Mouse (Mus musculus): ENCODE data around the gene Gbp2b. TPM values are rescaled to one million over a fixed set of nuclear protein-coding genes. Genes with fewer than 3 reads are reported as not detected.
A peak's percentile ranks its signal among the peaks of the same experiment; 100 is the strongest.

Gene Gbp2b
- 0.06 TPM in 1 of 2 replicates, not detected in the other for polyA plus RNA-seq (2015; fragmentation: Nextera tagmentation; extraction: Ambion mirVana)

- no peak for ATAC-seq (ENCODE audit: low read depth)
- Histone ChIP-seq H3K4me1 (replicated peaks; ENCODE audit: control insufficient read depth, insufficient read depth, low read length) (no peaks in the 10 kb centered on the region), H3K27me3 (ENCODE audit: control insufficient read depth, insufficient read depth, low read depth, low read length) (no peaks in the 10 kb centered on the region), H3K36me3 (ENCODE audit: control insufficient read depth, insufficient read depth, low read length) (no peaks in the 10 kb centered on the region), H3K9ac (ENCODE audit: low read length) (no peak within 1 kb of the TSS), H3K9me3 (ENCODE audit: control insufficient read depth, low read length) (no peaks in the 10 kb centered on the region), H3K4me3 (ENCODE audit: low read length) (no peak within 1 kb of the TSS), H3K27ac (ENCODE audit: low read length) (no peak within 1 kb of the TSS), H3K4me2 (ENCODE audit: low read depth, low read length) (no peak within 1 kb of the TSS)
- 63% methylated on average over 1 of the region's 1 CpGs for WGBS
Measured at GRCm38 (mm10) chr3:142594547-142594946, at the start of gene Gbp2b. Gene Gbp2b (plus strand): TSS chr3:142594847.

- WGBS: 69% methylated on average over 3 of the region's 3 CpGs
- H3K4me1 ChIP-seq (replicated peaks; ENCODE audit: control insufficient read depth, insufficient read depth, low read length): no peaks in the 10 kb centered on the region
- H3K9ac ChIP-seq (ENCODE audit: low read length): no peak overlapping the region
- H3K4me3 ChIP-seq (ENCODE audit: low read length): no peak overlapping the region
- H3K36me3 ChIP-seq (ENCODE audit: control insufficient read depth, insufficient read depth, low read length): no peaks in the 10 kb centered on the region
- no peak for ATAC-seq (ENCODE audit: low read depth)
- H3K9me3 ChIP-seq (ENCODE audit: control insufficient read depth, low read length): no peaks in the 10 kb centered on the region
- no peak overlapping the region for H3K27ac ChIP-seq (ENCODE audit: low read length)
- no peak overlapping the region for H3K4me2 ChIP-seq (ENCODE audit: low read depth, low read length)
- no peaks in the 10 kb centered on the region for H3K27me3 ChIP-seq (ENCODE audit: control insufficient read depth, insufficient read depth, low read depth, low read length)
Measured at GRCm38 (mm10) chr3:142546690-142547089, 48.0 kb upstream of the Gbp2b start.

- no peak overlapping the region for H3K27ac ChIP-seq (ENCODE audit: low read length)
- H3K4me2 ChIP-seq (ENCODE audit: low read depth, low read length): no peak overlapping the region
- 81% methylated on average over 3 of the region's 3 CpGs for WGBS
- no peak overlapping the region for H3K4me3 ChIP-seq (ENCODE audit: low read length)
- no peak overlapping the region for H3K9ac ChIP-seq (ENCODE audit: low read length)
- no peaks in the 10 kb centered on the region for H3K36me3 ChIP-seq (ENCODE audit: control insufficient read depth, insufficient read depth, low read length)
- no peaks in the 10 kb centered on the region for H3K4me1 ChIP-seq (replicated peaks; ENCODE audit: control insufficient read depth, insufficient read depth, low read length)
- no peak for ATAC-seq (ENCODE audit: low read depth)
- no peaks in the 10 kb centered on the region for H3K27me3 ChIP-seq (ENCODE audit: control insufficient read depth, insufficient read depth, low read depth, low read length)
- H3K9me3 ChIP-seq (ENCODE audit: control insufficient read depth, low read length): no peaks in the 10 kb centered on the region
Measured at GRCm38 (mm10) chr3:142550052-142550676, 44.5 kb upstream of the Gbp2b start.

- 66% methylated on average over 1 of the region's 1 CpGs for WGBS
- Histone ChIP-seq H3K9ac (ENCODE audit: low read length) (no peak overlapping the region), H3K4me3 (ENCODE audit: low read length) (no peak overlapping the region), H3K9me3 (ENCODE audit: control insufficient read depth, low read length) (no peaks in the 10 kb centered on the region), H3K4me1 (replicated peaks; ENCODE audit: control insufficient read depth, insufficient read depth, low read length) (peaks cover 2% of the 10 kb centered on the region; the same call in 1 of the 2 replicates), H3K36me3 (ENCODE audit: control insufficient read depth, insufficient read depth, low read length) (no peaks in the 10 kb centered on the region), H3K27ac (ENCODE audit: low read length) (no peak overlapping the region), H3K4me2 (ENCODE audit: low read depth, low read length) (no peak overlapping the region), H3K27me3 (ENCODE audit: control insufficient read depth, insufficient read depth, low read depth, low read length) (no peaks in the 10 kb centered on the region)
- no peak for ATAC-seq (ENCODE audit: low read depth)
Measured at GRCm38 (mm10) chr3:142554601-142555000, 40.0 kb upstream of the Gbp2b start.

- H3K4me1 ChIP-seq (replicated peaks; ENCODE audit: control insufficient read depth, insufficient read depth, low read length): peaks cover 7% of the 10 kb centered on the region; the same call in 1 of the 2 replicates
- H3K9me3 ChIP-seq (ENCODE audit: control insufficient read depth, low read length): no peaks in the 10 kb centered on the region
- 75% methylated on average over 11 of the region's 11 CpGs for WGBS
- no peak overlapping the region for H3K4me3 ChIP-seq (ENCODE audit: low read length)
- no peak for ATAC-seq (ENCODE audit: low read depth)
- H3K36me3 ChIP-seq (ENCODE audit: control insufficient read depth, insufficient read depth, low read length): no peaks in the 10 kb centered on the region
- no peak overlapping the region for H3K9ac ChIP-seq (ENCODE audit: low read length)
- no peaks in the 10 kb centered on the region for H3K27me3 ChIP-seq (ENCODE audit: control insufficient read depth, insufficient read depth, low read depth, low read length)
- no peak overlapping the region for H3K27ac ChIP-seq (ENCODE audit: low read length)
- no peak overlapping the region for H3K4me2 ChIP-seq (ENCODE audit: low read depth, low read length)
Measured at GRCm38 (mm10) chr3:142555623-142556022, 39.0 kb upstream of the Gbp2b start.

GRCm38 (mm10) chr3:142559632-142560228 is 34.9 kb upstream of the Gbp2b start, which contains the start of gene Gbp3:
Gene Gbp3 (plus strand): TSS chr3:142560026.
- H3K27me3 ChIP-seq (ENCODE audit: control insufficient read depth, insufficient read depth, low read depth, low read length): no peaks in the 10 kb centered on the region
- peak within 1 kb of the TSS; percentile 49 for H3K4me3 ChIP-seq (ENCODE audit: low read length)
- H3K9me3 ChIP-seq (ENCODE audit: control insufficient read depth, low read length): no peaks in the 10 kb centered on the region
- H3K36me3 ChIP-seq (ENCODE audit: control insufficient read depth, insufficient read depth, low read length): no peaks in the 10 kb centered on the region
- peak within 1 kb of the TSS; percentile 56 for H3K4me2 ChIP-seq (ENCODE audit: low read depth, low read length)
- WGBS: 16% methylated on average over 3 of the region's 3 CpGs
- H3K9ac ChIP-seq (ENCODE audit: low read length): peak within 1 kb of the TSS; percentile 45; the same call in 1 of the 2 replicates
- peak within 1 kb of the TSS; percentile 49 for H3K27ac ChIP-seq (ENCODE audit: low read length)
- ATAC-seq (ENCODE audit: low read depth): peak; percentile 57
- H3K4me1 ChIP-seq (replicated peaks; ENCODE audit: control insufficient read depth, insufficient read depth, low read length): peaks cover 7% of the 10 kb centered on the region; the same call in 1 of the 2 replicates

- peak overlapping the region; percentile 56 for H3K4me2 ChIP-seq (ENCODE audit: low read depth, low read length)
- no peaks in the 10 kb centered on the region for H3K36me3 ChIP-seq (ENCODE audit: control insufficient read depth, insufficient read depth, low read length)
- H3K9ac ChIP-seq (ENCODE audit: low read length): peak overlapping the region; percentile 45; the same call in 1 of the 2 replicates
- peaks cover 7% of the 10 kb centered on the region; the same call in 1 of the 2 replicates for H3K4me1 ChIP-seq (replicated peaks; ENCODE audit: control insufficient read depth, insufficient read depth, low read length)
- H3K9me3 ChIP-seq (ENCODE audit: control insufficient read depth, low read length): no peaks in the 10 kb centered on the region
- H3K4me3 ChIP-seq (ENCODE audit: low read length): peak overlapping the region; percentile 49
- ATAC-seq (ENCODE audit: low read depth): peak; percentile 87
- no peaks in the 10 kb centered on the region for H3K27me3 ChIP-seq (ENCODE audit: control insufficient read depth, insufficient read depth, low read depth, low read length)
- peak overlapping the region; percentile 49 for H3K27ac ChIP-seq (ENCODE audit: low read length)
- WGBS: 3% methylated on average over 12 of the region's 12 CpGs
Measured at GRCm38 (mm10) chr3:142560296-142560948, 34.2 kb upstream of the Gbp2b start.

DNA sequence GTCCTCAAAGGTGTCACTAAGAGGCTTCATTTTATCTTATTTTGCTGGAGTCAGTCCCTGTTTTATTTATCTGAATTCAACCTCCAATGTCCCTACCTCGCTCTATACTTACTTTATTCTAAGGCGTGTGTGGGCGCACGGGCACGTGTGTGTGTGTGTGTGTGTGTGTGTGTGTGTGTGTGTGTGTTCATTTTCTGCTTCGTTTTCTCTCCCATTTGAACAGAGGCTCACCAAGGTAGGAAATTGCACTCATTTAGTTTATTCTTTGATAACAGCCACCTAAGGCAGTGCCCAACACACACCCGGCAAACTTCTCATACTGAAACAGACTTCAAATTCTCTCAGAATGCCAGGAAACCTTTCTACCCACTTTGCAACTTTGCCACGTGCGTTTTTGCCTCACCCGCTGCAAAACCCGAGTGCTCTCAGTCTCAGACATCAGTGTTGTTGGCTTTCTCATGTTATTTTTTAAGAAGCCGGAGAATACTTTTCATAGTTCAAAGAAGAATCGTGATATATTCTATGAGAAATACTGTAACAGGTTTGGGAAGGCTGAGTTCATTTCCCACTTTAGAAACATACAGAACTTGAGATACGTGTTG is 33.5 kb upstream of the Gbp2b start:
- H3K4me3 ChIP-seq (ENCODE audit: low read length): no peak overlapping the region
- no peak for ATAC-seq (ENCODE audit: low read depth)
- no peak overlapping the region for H3K4me2 ChIP-seq (ENCODE audit: low read depth, low read length)

GRCm38 (mm10) chr3:142561666-142562065 is 33.0 kb upstream of the Gbp2b start:
- H3K9me3 ChIP-seq (ENCODE audit: control insufficient read depth, low read length): no peaks in the 10 kb centered on the region
- no peak for ATAC-seq (ENCODE audit: low read depth)
- H3K9ac ChIP-seq (ENCODE audit: low read length): no peak overlapping the region
- H3K27ac ChIP-seq (ENCODE audit: low read length): no peak overlapping the region
- H3K36me3 ChIP-seq (ENCODE audit: control insufficient read depth, insufficient read depth, low read length): no peaks in the 10 kb centered on the region
- no peak overlapping the region for H3K4me3 ChIP-seq (ENCODE audit: low read length)
- no peak overlapping the region for H3K4me2 ChIP-seq (ENCODE audit: low read depth, low read length)
- whole genome bisulfite sequencing: 78% methylated on average over 7 of the region's 7 CpGs
- H3K27me3 ChIP-seq (ENCODE audit: control insufficient read depth, insufficient read depth, low read depth, low read length): no peaks in the 10 kb centered on the region
- peaks cover 7% of the 10 kb centered on the region; the same call in 1 of the 2 replicates for H3K4me1 ChIP-seq (replicated peaks; ENCODE audit: control insufficient read depth, insufficient read depth, low read length)

More for the DNA sequence above, 33.5 kb upstream of the Gbp2b start:
- Histone ChIP-seq H3K4me1 (replicated peaks; ENCODE audit: control insufficient read depth, insufficient read depth, low read length) (peaks cover 7% of the 10 kb centered on the region; the same call in 1 of the 2 replicates), H3K36me3 (ENCODE audit: control insufficient read depth, insufficient read depth, low read length) (no peaks in the 10 kb centered on the region), H3K9me3 (ENCODE audit: control insufficient read depth, low read length) (no peaks in the 10 kb centered on the region), H3K9ac (ENCODE audit: low read length) (no peak overlapping the region), H3K27ac (ENCODE audit: low read length) (no peak overlapping the region), H3K27me3 (ENCODE audit: control insufficient read depth, insufficient read depth, low read depth, low read length) (no peaks in the 10 kb centered on the region)
- WGBS: 76% methylated on average over 14 of the region's 14 CpGs

Data from lung, embryonic 16.5 days (tissue).